Mouse (Mus musculus): ENCODE data around the gene Slc6a21. TPM values are rescaled to one million over a fixed set of nuclear protein-coding genes. Genes with fewer than 3 reads are reported as not detected.

Gene Slc6a21
- polyA plus RNA-seq, 1 experiment from 2014 or later, result not detected

GRCm38 (mm10) chr7:45338161-45338911 lies 61.0 kb downstream of the Slc6a21 start:
- Histone ChIP-seq H3K9me3 (replicated peaks; ENCODE audit: control insufficient read depth, low read length) (no peaks in the 10 kb centered on the region), H3K36me3 (replicated peaks; ENCODE audit: control insufficient read depth, insufficient read depth, low read depth, low read length) (no peaks in the 10 kb centered on the region), H3K27ac (replicated peaks; ENCODE audit: low read depth, low read length) (no peak overlapping the region), H3K4me1 (ENCODE audit: control insufficient read depth, insufficient read depth, low read length) (peaks cover 2% of the 10 kb centered on the region; the same call in 1 of the 2 replicates), H3K27me3 (ENCODE audit: control insufficient read depth, insufficient read depth, low read length) (peaks cover 3% of the 10 kb centered on the region; the same call in 1 of the 2 replicates), H3K4me2 (ENCODE audit: low read depth, low read length) (peak overlapping the region; percentile 95), H3K9ac (replicated peaks; ENCODE audit: low read length) (peak overlapping the region; percentile 76), H3K4me3 (ENCODE audit: low read depth, low read length) (peak overlapping the region; percentile 54)
- under 1% methylated on average over 14 of the region's 14 CpGs for WGBS
- 0 out of 2 replicates have a peak, but pooled peaks have one; percentile 2 for ATAC-seq (replicated peaks; ENCODE audit: insufficient number of reproducible peaks, low FRiP score, low TSS enrichment, low read depth)
- peak; percentile 65 for DNase-seq (ENCODE audit: low spot score)

Other genes with a start within 250 kb of the Slc6a21 start
- gene Prr12, start 224.6 kb upstream of the Slc6a21 start, polyA plus RNA-seq (2014; fragmentation: Nextera tagmentation; extraction: Ambion mirVana), result 10.9 and 11.8 TPM in 2 replicates
- gene Nosip, start 215.1 kb upstream of the Slc6a21 start, polyA plus RNA-seq (2014; fragmentation: Nextera tagmentation; extraction: Ambion mirVana), result 59.2 and 63.8 TPM in 2 replicates
- gene Prrg2, start 214.8 kb upstream of the Slc6a21 start, polyA plus RNA-seq (2014; fragmentation: Nextera tagmentation; extraction: Ambion mirVana), result 17.9 and 20.3 TPM in 2 replicates
- 221 and 234 TPM in 2 replicates for gene Rcn3, start 185.3 kb upstream of the Slc6a21 start, polyA plus RNA-seq (2014; fragmentation: Nextera tagmentation; extraction: Ambion mirVana)
- gene Fcgrt, start 173.7 kb upstream of the Slc6a21 start, polyA plus RNA-seq (2014; fragmentation: Nextera tagmentation; extraction: Ambion mirVana), result 12.6 TPM in 2 replicates
- gene Rps11, start 153.1 kb upstream of the Slc6a21 start, polyA plus RNA-seq (2014; fragmentation: Nextera tagmentation; extraction: Ambion mirVana), result 1,561 and 1,602 TPM in 2 replicates
- 1,418 and 1,436 TPM in 2 replicates for gene Rpl13a, start 148.8 kb upstream of the Slc6a21 start, polyA plus RNA-seq (2014; fragmentation: Nextera tagmentation; extraction: Ambion mirVana)
- gene Gm45713, start 141.3 kb upstream of the Slc6a21 start, polyA plus RNA-seq (2014; fragmentation: Nextera tagmentation; extraction: Ambion mirVana), result 0.20 TPM in 1 of 2 replicates, not detected in the other
- gene Flt3l, start 141.1 kb upstream of the Slc6a21 start, polyA plus RNA-seq (2014; fragmentation: Nextera tagmentation; extraction: Ambion mirVana), result 0.52 and 0.67 TPM in 2 replicates
- 102 and 104 TPM in 2 replicates for gene Pih1d1, start 123.2 kb upstream of the Slc6a21 start, polyA plus RNA-seq (2014; fragmentation: Nextera tagmentation; extraction: Ambion mirVana)
- gene Aldh16a1, start 122.9 kb upstream of the Slc6a21 start, polyA plus RNA-seq (2014; fragmentation: Nextera tagmentation; extraction: Ambion mirVana), result 32.3 and 39.1 TPM in 2 replicates
- 1.1 and 1.6 TPM in 2 replicates for gene Slc17a7, start 113.6 kb upstream of the Slc6a21 start, polyA plus RNA-seq (2014; fragmentation: Nextera tagmentation; extraction: Ambion mirVana)
- gene Gfy, start 97.9 kb upstream of the Slc6a21 start, polyA plus RNA-seq (2014; fragmentation: Nextera tagmentation; extraction: Ambion mirVana), result 0.52 and 0.81 TPM in 2 replicates
- not detected in 2 replicates for gene Pth2, start 96.5 kb upstream of the Slc6a21 start, polyA plus RNA-seq (2014; fragmentation: Nextera tagmentation; extraction: Ambion mirVana)
- 0.41 and 0.42 TPM in 2 replicates for gene Ccdc155, start 72.6 kb upstream of the Slc6a21 start, polyA plus RNA-seq (2014; fragmentation: Nextera tagmentation; extraction: Ambion mirVana)
- gene Dkkl1, start 65.4 kb upstream of the Slc6a21 start, polyA plus RNA-seq (2014; fragmentation: Nextera tagmentation; extraction: Ambion mirVana), result 1.8 and 2.3 TPM in 2 replicates
- 276 and 285 TPM in 2 replicates for gene Tead2, start 61.8 kb upstream of the Slc6a21 start, polyA plus RNA-seq (2014; fragmentation: Nextera tagmentation; extraction: Ambion mirVana)
- gene Cd37, start 38.4 kb upstream of the Slc6a21 start, polyA plus RNA-seq (2014; fragmentation: Nextera tagmentation; extraction: Ambion mirVana), result 0.86 and 1.1 TPM in 2 replicates
- 0.21 TPM in 1 of 2 replicates, not detected in the other for gene Slc6a16, start 36.4 kb upstream of the Slc6a21 start, polyA plus RNA-seq (2014; fragmentation: Nextera tagmentation; extraction: Ambion mirVana)
- gene Trpm4, start 56.3 kb downstream of the Slc6a21 start, polyA plus RNA-seq (2014; fragmentation: Nextera tagmentation; extraction: Ambion mirVana), result 5.0 and 7.2 TPM in 2 replicates
- gene Hrc, start 57.8 kb downstream of the Slc6a21 start, polyA plus RNA-seq (2014; fragmentation: Nextera tagmentation; extraction: Ambion mirVana), result 0.33 and 0.34 TPM in 2 replicates
- 7.4 TPM in 2 replicates for gene Ppfia3, start 89.5 kb downstream of the Slc6a21 start, polyA plus RNA-seq (2014; fragmentation: Nextera tagmentation; extraction: Ambion mirVana)
- gene Lin7b, start 93.1 kb downstream of the Slc6a21 start, polyA plus RNA-seq (2014; fragmentation: Nextera tagmentation; extraction: Ambion mirVana), result 0.77 and 0.86 TPM in 2 replicates
- 71.6 and 75.0 TPM in 2 replicates for gene Snrnp70, start 118.2 kb downstream of the Slc6a21 start, polyA plus RNA-seq (2014; fragmentation: Nextera tagmentation; extraction: Ambion mirVana)
- not detected in 2 replicates for gene Kcna7, start 128.1 kb downstream of the Slc6a21 start, polyA plus RNA-seq (2014; fragmentation: Nextera tagmentation; extraction: Ambion mirVana)
- 3.9 and 5.1 TPM in 2 replicates for gene Ntf5, start 136.2 kb downstream of the Slc6a21 start, polyA plus RNA-seq (2014; fragmentation: Nextera tagmentation; extraction: Ambion mirVana)
- not detected in 2 replicates for gene Lhb, start 143.3 kb downstream of the Slc6a21 start, polyA plus RNA-seq (2014; fragmentation: Nextera tagmentation; extraction: Ambion mirVana)
- 28.7 and 30.7 TPM in 2 replicates for gene Gys1, start 157.3 kb downstream of the Slc6a21 start, polyA plus RNA-seq (2014; fragmentation: Nextera tagmentation; extraction: Ambion mirVana)
- gene Ruvbl2, start 160.6 kb downstream of the Slc6a21 start, polyA plus RNA-seq (2014; fragmentation: Nextera tagmentation; extraction: Ambion mirVana), result 172 and 179 TPM in 2 replicates
- 4,830 and 5,123 TPM in 2 replicates for gene Ftl1, start 182.4 kb downstream of the Slc6a21 start, polyA plus RNA-seq (2014; fragmentation: Nextera tagmentation; extraction: Ambion mirVana)
- 151 and 168 TPM in 2 replicates for gene Bax, start 189.4 kb downstream of the Slc6a21 start, polyA plus RNA-seq (2014; fragmentation: Nextera tagmentation; extraction: Ambion mirVana)
- gene Tulp2, start 204.4 kb downstream of the Slc6a21 start, polyA plus RNA-seq (2014; fragmentation: Nextera tagmentation; extraction: Ambion mirVana), result 0.43 and 0.95 TPM in 2 replicates
- gene Gm45808, start 209.3 kb downstream of the Slc6a21 start, polyA plus RNA-seq (2014; fragmentation: Nextera tagmentation; extraction: Ambion mirVana), result not detected in 2 replicates
- 2.6 and 3.1 TPM in 2 replicates for gene Dhdh, start 211.3 kb downstream of the Slc6a21 start, polyA plus RNA-seq (2014; fragmentation: Nextera tagmentation; extraction: Ambion mirVana)
- 96.7 and 107 TPM in 2 replicates for gene Nucb1, start 232.9 kb downstream of the Slc6a21 start, polyA plus RNA-seq (2014; fragmentation: Nextera tagmentation; extraction: Ambion mirVana)
- 19.8 and 20.3 TPM in 2 replicates for gene Ppp1r15a, start 248.8 kb downstream of the Slc6a21 start, polyA plus RNA-seq (2014; fragmentation: Nextera tagmentation; extraction: Ambion mirVana)
- 0.62 and 1.3 TPM in 2 replicates for gene Plekha4, start 248.8 kb downstream of the Slc6a21 start, polyA plus RNA-seq (2014; fragmentation: Nextera tagmentation; extraction: Ambion mirVana)